Mouse (Mus musculus): ENCODE data around the gene Arhgef18. TPM values are rescaled to one million over a fixed set of nuclear protein-coding genes. Genes with fewer than 3 reads are reported as not detected.

Gene Arhgef18
- polyA plus RNA-seq, 1 experiment from 2014 or later, result 6.9 TPM

DNA sequence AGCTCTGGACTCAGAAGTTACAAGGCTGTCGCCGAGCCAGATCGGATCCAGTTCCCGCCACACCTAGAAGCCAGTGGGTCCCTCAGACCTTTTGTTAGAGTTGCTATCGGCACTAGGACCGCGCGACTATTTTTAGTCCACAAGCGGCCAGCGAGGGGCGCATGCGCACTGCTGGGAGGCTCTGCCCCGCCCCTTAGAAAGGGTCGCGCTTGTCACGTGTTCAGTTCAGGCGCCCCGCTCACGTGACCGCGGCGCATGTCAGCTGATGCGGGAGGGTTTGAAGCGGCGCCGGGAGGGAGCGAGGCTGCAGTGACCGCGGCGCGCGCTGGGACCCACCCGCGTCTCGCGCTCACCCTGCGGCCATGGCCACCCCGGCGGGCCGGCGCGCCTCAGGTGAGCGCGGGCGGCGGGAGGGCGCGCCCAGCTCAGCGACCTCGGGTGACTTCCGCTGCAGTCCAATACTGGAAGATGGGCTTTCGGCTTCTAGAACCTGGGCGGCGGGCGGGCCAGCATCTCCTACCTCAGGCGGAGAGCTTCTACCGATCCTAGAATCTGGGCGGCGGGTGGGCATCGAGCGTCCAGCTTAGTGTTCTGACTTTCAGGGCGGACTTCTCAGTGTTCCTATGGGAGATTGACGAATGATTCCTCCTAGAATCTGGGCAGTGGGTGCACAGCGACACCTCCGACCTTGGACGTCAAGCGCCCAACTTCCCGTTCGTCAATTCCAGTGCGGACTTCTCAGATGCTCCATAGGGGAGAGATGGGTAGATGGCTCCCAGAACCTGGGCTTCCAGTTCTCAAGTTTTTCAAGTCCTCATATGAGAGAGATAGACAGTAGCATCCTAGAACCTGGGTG is 107.7 kb downstream of the Arhgef18 start, which contains the start of gene Mcoln1:
TSS of gene Mcoln1 (plus strand) at position 223 of the 856 bp plus-strand sequence.
- H3K4me2 ChIP-seq (ENCODE audit: low read depth, low read length), result peak within 1 kb of the TSS; percentile 84
- peaks cover 18% of the 10 kb centered on the region for H3K36me3 ChIP-seq (ENCODE audit: control insufficient read depth, insufficient read depth, low read length)
- peaks cover 10% of the 10 kb centered on the region; the same call in 1 of the 2 replicates for H3K4me1 ChIP-seq (replicated peaks; ENCODE audit: control insufficient read depth, insufficient read depth, low read length)
- peak; percentile 94 for ATAC-seq (ENCODE audit: low read depth)
- H3K4me3 ChIP-seq (ENCODE audit: low read length), result peak within 1 kb of the TSS; percentile 81
- H3K9ac ChIP-seq (ENCODE audit: low read length), result peak within 1 kb of the TSS; percentile 91
- H3K27me3 ChIP-seq (ENCODE audit: control insufficient read depth, insufficient read depth, low read depth, low read length), result no peaks in the 10 kb centered on the region
- H3K9me3 ChIP-seq (ENCODE audit: control insufficient read depth, low read length), result peaks cover 6% of the 10 kb centered on the region
- WGBS, result under 1% methylated on average over 63 of the region's 70 CpGs
- peak within 1 kb of the TSS; percentile 96 for H3K27ac ChIP-seq (ENCODE audit: low read length)

DNA sequence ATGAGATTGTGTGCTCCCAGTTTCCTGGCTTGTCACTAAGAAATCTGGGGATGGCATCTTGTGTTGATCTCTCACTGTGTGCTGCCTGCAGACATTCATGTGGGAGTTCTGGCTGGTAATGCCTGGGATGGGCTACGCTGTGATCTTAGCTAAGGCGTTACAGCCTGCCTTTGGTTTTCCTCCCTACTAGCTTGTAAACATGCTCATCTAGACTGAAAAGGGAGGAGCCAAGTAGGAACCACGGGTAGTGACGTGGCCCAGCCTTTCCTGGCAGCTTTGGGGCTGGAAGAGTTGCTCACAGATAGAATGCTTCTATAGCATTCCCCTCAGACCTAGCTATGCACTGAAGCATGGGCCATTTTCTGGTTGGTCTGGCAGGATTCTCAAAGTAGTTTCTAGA is 109.4 kb downstream of the Arhgef18 start:
- Histone ChIP-seq H3K4me1 (replicated peaks; ENCODE audit: control insufficient read depth, insufficient read depth, low read length) (peaks cover 10% of the 10 kb centered on the region; the same call in 1 of the 2 replicates), H3K9ac (ENCODE audit: low read length) (0 out of 2 replicates have a peak overlapping the region, but pooled peaks have one; percentile 9), H3K4me2 (ENCODE audit: low read depth, low read length) (no peak overlapping the region), H3K9me3 (ENCODE audit: control insufficient read depth, low read length) (no peaks in the 10 kb centered on the region), H3K4me3 (ENCODE audit: low read length) (no peak overlapping the region), H3K27me3 (ENCODE audit: control insufficient read depth, insufficient read depth, low read depth, low read length) (no peaks in the 10 kb centered on the region), H3K36me3 (ENCODE audit: control insufficient read depth, insufficient read depth, low read length) (peaks cover 4% of the 10 kb centered on the region), H3K27ac (ENCODE audit: low read length) (no peak overlapping the region)
- WGBS, result 57% methylated on average over 4 of the region's 4 CpGs
- no peak for ATAC-seq (ENCODE audit: low read depth)

Other genes with a start within 250 kb of the Arhgef18 start
- gene Insr, start 113.4 kb upstream of the Arhgef18 start, polyA plus RNA-seq (2015; fragmentation: Nextera tagmentation; extraction: Ambion mirVana), result 34.1 and 38.7 TPM in 2 replicates
- 0.20 and 0.70 TPM in 2 replicates for gene A430078G23Rik, start 39.6 kb upstream of the Arhgef18 start, polyA plus RNA-seq (2015; fragmentation: Nextera tagmentation; extraction: Ambion mirVana)
- 9.5 and 11.1 TPM in 2 replicates for gene Pex11g, start 74.7 kb downstream of the Arhgef18 start, polyA plus RNA-seq (2015; fragmentation: Nextera tagmentation; extraction: Ambion mirVana)
- gene Tex45, start 77.9 kb downstream of the Arhgef18 start, polyA plus RNA-seq (2015; fragmentation: Nextera tagmentation; extraction: Ambion mirVana), result not detected in 2 replicates
- gene Zfp358, start 100.1 kb downstream of the Arhgef18 start, polyA plus RNA-seq (2015; fragmentation: Nextera tagmentation; extraction: Ambion mirVana), result 39.1 and 41.8 TPM in 2 replicates
- gene Mcoln1, start 107.5 kb downstream of the Arhgef18 start, polyA plus RNA-seq (2015; fragmentation: Nextera tagmentation; extraction: Ambion mirVana), result 48.0 and 53.0 TPM in 2 replicates
- gene Pnpla6, start 122.4 kb downstream of the Arhgef18 start, polyA plus RNA-seq (2015; fragmentation: Nextera tagmentation; extraction: Ambion mirVana), result 27.3 and 30.9 TPM in 2 replicates
- 1.1 and 2.2 TPM in 2 replicates for gene C330021F23Rik, start 175.0 kb downstream of the Arhgef18 start, polyA plus RNA-seq (2015; fragmentation: Nextera tagmentation; extraction: Ambion mirVana)
- 6.9 and 7.7 TPM in 2 replicates for gene Camsap3, start 194.3 kb downstream of the Arhgef18 start, polyA plus RNA-seq (2015; fragmentation: Nextera tagmentation; extraction: Ambion mirVana)
- 56.1 and 56.3 TPM in 2 replicates for gene Xab2, start 228.3 kb downstream of the Arhgef18 start, polyA plus RNA-seq (2015; fragmentation: Nextera tagmentation; extraction: Ambion mirVana)
- gene Pet100, start 228.5 kb downstream of the Arhgef18 start, polyA plus RNA-seq (2015; fragmentation: Nextera tagmentation; extraction: Ambion mirVana), result 97.8 and 111 TPM in 2 replicates
- 0.10 and 0.34 TPM in 2 replicates for gene Pcp2, start 232.5 kb downstream of the Arhgef18 start, polyA plus RNA-seq (2015; fragmentation: Nextera tagmentation; extraction: Ambion mirVana)
- 91.6 and 112 TPM in 2 replicates for gene Stxbp2, start 237.9 kb downstream of the Arhgef18 start, polyA plus RNA-seq (2015; fragmentation: Nextera tagmentation; extraction: Ambion mirVana)

Data from lung, embryonic 16.5 days (tissue).